Mouse (Mus musculus) layer of hippocampus, adult 2 months (tissue): Measurements from ENCODE around the gene Snrpg. TPM values are rescaled to one million over a fixed set of nuclear protein-coding genes. Genes with fewer than 3 reads are reported as not detected.

Experiments used
- DNase-seq, 2 experiments: peaks; one replicate each; pipeline ENCODE4 v3.0.0; 2022; ENCODE audit warnings: low spot score in 2 of 2
- H3K27ac ChIP-seq: fragments of 200-600 bp; 2 replicates; pipeline ENCODE4 v1.8.1; 2022
- H3K4me3 ChIP-seq: fragments of 200-600 bp; 2 replicates; pipeline ENCODE4 v1.8.1; 2022; ENCODE audit warnings: mild to moderate bottlenecking
- CTCF ChIP-seq: fragments of 200-600 bp; conservative IDR thresholded peaks from 2 replicates; pipeline ENCODE4 v1.8.1; 2022; ENCODE audit warnings: antibody characterized with exemption, mild to moderate bottlenecking, moderate library complexity
- total RNA-seq, 2 experiments: library from RNA; stranded (reverse); gene quantifications; 2 replicates each; pipeline ENCODE4 v1.2.3; 2021

Snrpg gene
- total RNA-seq, 2 experiments from 2014 or later: 75.3 to 88.0 TPM

DNA sequence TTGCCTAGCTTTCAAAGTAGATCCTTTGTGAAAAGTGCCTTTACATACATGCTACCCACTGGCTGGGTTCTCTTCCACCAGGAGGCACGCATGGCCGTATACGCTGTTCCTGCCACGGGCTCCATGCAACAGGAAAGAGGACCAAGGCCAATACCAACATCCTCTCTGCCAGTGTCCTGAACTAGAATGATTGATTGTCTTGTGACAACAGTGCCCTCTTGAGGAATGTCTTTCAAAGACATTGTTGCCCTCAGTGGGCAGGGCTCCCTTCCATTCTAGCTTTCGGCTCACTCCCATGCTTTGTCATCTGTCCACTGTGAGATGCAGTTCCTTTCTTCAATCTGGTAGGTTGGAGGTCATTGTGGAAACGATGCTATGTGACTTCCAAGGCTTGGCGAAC lies 21.8 kb upstream of the Snrpg start:
- peak; percentile 86 for TF ChIP-seq CTCF
- Histone ChIP-seq H3K4me3 (no peak overlapping the region), H3K27ac (no peak overlapping the region)
- DNase-seq: peak in 1 of 2 experiments; percentile 54

- DNase-seq: no peak
- no peak overlapping the region for H3K4me3 ChIP-seq
- no peak overlapping the region for H3K27ac ChIP-seq
- peak; percentile 49 for TF ChIP-seq CTCF
Measured at GRCm38 (mm10) chr6:86354948-86355347, 16.2 kb upstream of the Snrpg start.

- no peak overlapping the region for H3K4me3 ChIP-seq
- TF ChIP-seq CTCF: no peak
- no peak for DNase-seq
- H3K27ac ChIP-seq: no peak overlapping the region
Measured at GRCm38 (mm10) chr6:86356956-86357355, 14.1 kb upstream of the Snrpg start.

DNA sequence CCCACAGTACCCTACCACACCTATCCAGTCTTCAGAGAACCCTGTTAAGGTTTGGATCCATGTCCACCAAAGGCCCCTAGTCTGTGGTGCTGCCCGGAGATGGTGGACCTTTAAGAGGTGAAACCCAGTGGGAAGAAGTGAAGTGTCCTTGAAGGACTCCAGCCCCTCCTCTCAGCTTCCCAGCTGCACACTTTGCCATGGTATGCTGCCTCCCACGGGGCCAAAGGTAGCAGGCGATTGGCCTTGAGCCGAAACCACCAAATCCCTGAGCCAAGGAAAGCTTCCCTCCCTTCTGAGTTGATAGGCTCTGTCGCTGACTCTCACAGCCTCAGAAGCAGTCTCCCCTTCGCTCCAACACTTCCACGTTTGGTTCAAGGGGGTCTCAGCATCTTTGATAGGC lies 10.4 kb upstream of the Snrpg start:
- Histone ChIP-seq H3K4me3 (no peak overlapping the region), H3K27ac (no peak overlapping the region)
- DNase-seq: no peak
- TF ChIP-seq CTCF: no peak

DNA sequence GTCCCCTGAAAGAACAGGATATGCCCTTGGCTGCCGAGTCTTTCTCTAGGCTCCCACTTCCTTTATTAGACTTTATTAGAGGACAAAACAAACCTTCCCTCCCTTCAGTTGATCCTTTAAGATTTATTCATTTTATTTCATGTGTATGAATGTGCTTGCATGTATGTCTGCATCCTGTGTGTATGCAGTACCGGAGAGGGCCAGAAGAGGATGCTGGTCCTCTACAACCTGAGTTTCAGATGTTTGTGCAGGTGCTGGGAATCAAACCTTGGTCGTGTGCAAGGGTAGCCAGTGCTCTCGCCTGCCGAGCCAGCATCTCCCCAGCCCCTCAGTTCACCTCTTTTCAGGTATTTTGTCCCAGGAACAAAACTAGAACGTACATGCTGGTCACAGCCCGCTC lies 9.7 kb upstream of the Snrpg start:
- peak; percentile 25; the same call in 1 of the 2 replicates for TF ChIP-seq CTCF
- DNase-seq: no peak
- Histone ChIP-seq H3K4me3 (no peak overlapping the region), H3K27ac (no peak overlapping the region)

DNA sequence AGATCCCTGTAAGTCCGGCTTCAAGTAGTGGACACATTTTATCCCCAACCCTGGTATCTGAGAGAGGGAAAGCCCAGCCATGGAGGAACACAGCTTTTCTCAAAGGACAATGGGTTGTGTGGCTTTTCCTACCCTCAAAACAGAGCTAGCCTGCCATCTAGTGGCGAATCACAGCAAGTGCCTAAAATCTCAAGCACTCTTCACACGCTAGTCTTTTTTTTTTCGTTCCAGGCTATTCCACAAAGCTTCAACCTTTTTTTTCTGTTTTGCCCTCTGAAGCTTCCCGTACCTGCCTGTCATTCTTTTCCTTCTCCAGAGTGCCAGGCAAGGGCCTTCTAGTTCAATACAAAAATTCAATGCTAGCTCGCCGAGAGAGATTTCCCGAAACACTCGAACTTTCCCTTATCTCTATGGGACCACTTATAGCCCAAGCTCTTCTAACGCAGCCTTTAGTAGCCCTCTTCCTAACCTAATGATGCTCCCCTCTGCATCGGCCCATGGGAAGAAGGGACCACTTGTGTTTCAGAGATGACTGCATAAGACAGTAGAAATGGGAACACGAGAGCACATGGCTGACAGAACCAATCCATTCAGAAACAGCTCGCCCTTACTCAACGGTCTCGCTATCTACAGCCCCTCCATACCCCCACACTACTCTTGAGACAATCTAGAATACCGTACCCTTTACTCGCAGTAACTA lies 6.5 kb upstream of the Snrpg start:
- peak; percentile 81 to 86 for DNase-seq
- Histone ChIP-seq H3K4me3 (peak overlapping the region; percentile 76), H3K27ac (peak overlapping the region; percentile 89)
- TF ChIP-seq CTCF: peak; percentile 94

- peak within 1 kb of the TSS; percentile 76 for H3K4me3 ChIP-seq
- H3K27ac ChIP-seq: peak within 1 kb of the TSS; percentile 89
- TF ChIP-seq CTCF: peak; percentile 81
- peak; percentile 92 for DNase-seq
Measured at GRCm38 (mm10) chr6:86365371-86366124, 5.6 kb upstream of the Snrpg start, which contains the start of gene Fam136a. Gene Fam136a (plus strand): TSS chr6:86365646.

DNA sequence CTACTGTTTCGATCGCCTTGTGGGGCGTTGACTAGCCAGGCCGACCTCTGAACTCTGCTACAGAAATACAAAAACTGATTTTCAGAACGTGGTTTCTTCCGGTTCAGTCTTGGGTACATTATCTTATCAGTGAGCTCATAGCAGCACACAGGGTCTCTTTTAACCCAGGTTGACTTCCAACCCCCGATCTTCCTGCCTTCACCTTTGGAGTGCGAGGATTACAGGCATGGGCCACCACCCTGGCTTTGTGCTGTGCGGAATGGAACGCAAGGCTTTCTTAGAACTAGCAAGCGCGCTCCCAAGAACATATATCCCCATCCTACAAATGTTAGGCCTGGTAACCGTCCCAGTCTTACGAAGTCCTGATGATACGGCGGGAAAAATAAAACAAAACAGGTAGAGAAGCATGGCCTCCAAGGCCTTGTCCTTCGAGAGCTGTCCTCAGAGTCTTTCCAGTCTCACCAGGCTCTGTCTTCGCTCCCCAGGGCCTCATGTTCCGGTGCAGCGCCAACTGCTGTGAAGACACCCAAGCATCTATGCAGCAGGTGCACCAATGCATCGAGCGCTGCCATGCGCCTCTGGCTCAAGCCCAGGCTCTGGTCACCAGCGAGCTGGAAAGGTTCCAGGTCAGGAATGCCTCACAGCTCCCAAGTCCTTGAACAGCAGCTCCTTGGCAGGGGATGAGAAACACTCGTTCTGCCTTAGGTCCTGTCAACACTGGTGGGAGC lies 4.8 kb upstream of the Snrpg start:
- no peak for TF ChIP-seq CTCF
- DNase-seq: no peak
- peak overlapping the region; percentile 89 for H3K27ac ChIP-seq
- H3K4me3 ChIP-seq: peak overlapping the region; percentile 76

- Histone ChIP-seq H3K4me3 (no peak overlapping the region), H3K27ac (peak overlapping the region; percentile 89; the same call in 1 of the 2 replicates)
- DNase-seq: no peak
- no peak for TF ChIP-seq CTCF
Measured at GRCm38 (mm10) chr6:86366853-86367249, 4.3 kb upstream of the Snrpg start.

DNA sequence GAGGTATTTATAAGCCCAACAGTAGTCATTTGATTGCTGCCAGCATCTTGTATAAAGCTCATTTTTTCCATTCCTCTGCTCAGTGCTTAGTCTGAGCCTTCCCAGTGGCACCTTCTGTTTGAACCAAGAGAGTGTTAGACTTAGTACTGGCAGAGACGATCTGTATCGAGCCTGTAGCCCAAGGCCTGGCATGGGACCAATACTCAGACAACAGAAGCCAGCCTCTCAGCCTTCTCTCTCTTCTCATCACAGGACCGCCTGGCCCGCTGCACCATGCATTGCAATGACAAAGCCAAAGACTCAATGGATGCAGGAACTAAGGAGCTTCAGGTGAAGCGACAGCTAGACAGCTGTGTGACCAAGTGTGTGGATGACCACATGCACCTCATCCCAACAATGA lies 2.6 kb upstream of the Snrpg start:
- Histone ChIP-seq H3K27ac (no peak overlapping the region), H3K4me3 (no peak overlapping the region)
- no peak for TF ChIP-seq CTCF
- no peak for DNase-seq

DNA sequence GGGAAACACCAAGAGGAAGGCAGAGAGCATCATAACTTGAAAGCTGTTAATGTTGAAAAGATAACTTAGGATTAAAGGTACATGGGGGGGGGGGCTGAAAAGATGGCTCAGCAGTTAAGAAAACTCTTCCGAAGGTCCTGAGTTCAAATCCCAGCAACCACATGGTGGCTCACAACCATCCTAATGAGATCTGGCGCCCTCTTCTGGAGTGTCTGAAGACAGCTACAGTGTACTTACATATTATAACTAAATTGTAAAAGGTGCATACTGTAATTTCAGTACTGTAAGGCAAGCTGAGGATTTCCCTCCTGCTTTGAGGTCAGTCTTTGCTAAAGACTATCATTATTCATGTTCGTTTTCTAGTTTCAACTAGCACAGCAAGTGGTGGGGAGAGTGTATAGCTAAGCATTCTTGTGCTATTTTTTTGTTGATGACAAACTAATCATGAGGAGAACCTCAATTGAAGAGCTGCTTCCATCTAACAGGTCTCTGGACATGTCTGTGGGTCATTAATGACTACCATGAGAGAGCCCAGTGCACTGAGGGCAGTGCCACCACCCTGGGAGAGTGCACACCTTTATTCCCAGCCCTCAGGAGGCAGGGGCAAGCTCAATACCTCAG lies 901 bp upstream of the Snrpg start:
- TF ChIP-seq CTCF: peak; percentile 70
- no peak for DNase-seq
- Histone ChIP-seq H3K4me3 (peak overlapping the region; percentile 89; the same call in 1 of the 2 replicates), H3K27ac (peak overlapping the region; percentile 94; the same call in 1 of the 2 replicates)

GRCm38 (mm10) chr6:86371340-86371911 lies 322 bp downstream of the Snrpg start:
- DNase-seq: peak; percentile 96
- peak overlapping the region; percentile 94 for H3K27ac ChIP-seq
- H3K4me3 ChIP-seq: peak overlapping the region; percentile 89
- TF ChIP-seq CTCF: no peak
